Mouse (Mus musculus) MEL-GATA-1-ER (cell line): ENCODE data around the gene Rmnd1.

Experiments
- DNase-seq: peaks from one replicate; pipeline ENCODE4 v3.0.0-alpha.2; 2012; ENCODE audit warnings: low read depth; ENCODE audit errors: extremely low read depth

Gene Rmnd1

DNA sequence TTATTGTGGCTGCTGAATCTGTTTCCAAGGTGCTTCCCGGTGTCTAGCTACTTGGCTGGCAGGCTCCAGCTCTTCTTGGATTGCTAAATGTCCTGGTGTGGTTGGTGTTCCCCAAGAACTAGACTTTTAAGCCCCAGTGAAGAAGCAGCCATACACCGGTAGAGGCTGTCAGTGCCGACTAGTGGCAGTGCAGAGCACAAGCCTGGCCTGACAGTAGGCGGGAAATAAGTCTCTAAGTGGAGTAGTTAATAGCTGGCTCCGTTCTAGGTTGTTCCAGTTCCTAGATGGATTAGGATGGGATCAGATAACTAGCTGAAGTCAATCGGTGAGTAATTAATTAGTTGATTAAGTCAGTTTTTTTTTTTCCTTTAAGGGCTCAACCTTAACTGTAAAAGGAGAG lies 40.3 kb downstream of the Rmnd1 start:
- no peak for DNase-seq

- DNase-seq, result no peak
These were observed 41.1 kb downstream of the Rmnd1 start for GRCm38 (mm10) chr10:4391076-4391475.

DNA sequence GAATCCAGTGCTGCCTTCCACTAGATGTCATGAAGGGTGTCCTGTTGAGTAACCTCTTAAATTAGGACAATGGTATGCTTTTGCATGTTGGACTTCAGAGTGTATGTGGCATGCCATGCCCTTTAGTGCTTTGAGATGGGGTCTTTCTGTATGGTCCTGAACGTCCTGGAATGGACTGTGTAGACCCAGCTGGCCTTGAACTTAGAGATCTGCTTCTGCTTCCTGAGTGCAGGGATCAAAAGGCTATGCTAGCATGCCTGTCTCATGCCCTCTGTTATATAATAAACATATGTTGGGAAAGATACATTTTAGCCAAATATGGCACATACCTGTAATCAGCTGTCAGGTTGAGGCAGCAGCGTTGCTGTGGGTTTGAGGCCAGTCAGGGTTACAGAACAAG lies 41.6 kb downstream of the Rmnd1 start:
- DNase-seq, result no peak

DNA sequence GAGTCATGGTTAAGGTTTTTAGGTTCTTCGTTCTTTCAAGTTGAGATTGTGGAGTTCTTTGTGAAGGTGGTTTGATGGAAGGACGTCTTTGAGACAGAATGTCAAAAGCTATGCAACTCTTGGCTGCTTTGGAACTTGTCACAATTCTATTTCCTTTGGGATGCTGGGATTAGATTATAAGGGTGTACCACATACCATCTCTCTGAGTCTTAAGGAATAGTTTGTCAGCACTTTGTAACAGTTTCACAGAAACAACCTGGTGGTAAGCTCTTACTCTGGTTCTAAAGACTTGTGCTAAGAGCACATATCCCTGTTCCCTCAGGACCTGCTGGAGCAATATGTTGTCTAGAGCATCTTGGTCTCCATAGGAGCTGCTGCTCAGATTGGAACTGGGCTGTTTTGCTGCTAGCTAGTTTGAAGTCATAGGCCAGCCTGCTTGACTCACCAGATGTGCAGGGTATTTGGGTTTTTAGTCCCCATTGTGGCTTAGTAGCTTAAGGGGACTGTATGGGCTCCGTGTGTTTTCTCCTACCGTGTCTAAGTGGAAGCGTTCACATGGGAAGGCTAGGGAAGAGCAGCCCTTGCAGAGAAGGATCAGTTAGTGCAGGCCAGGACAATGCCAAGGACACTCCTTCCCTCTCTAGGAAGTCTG lies 42.6 kb downstream of the Rmnd1 start:
- DNase-seq, result no peak

- DNase-seq, result no peak
These were observed 43.2 kb downstream of the Rmnd1 start for GRCm38 (mm10) chr10:4389036-4389435.

- no peak for DNase-seq
These were observed 43.8 kb downstream of the Rmnd1 start for GRCm38 (mm10) chr10:4388384-4388745.

GRCm38 (mm10) chr10:4387701-4388383 lies 44.3 kb downstream of the Rmnd1 start, which contains the start of gene Zbtb2:
Zbtb2 (minus strand) TSS chr10:4388108.
- no peak for DNase-seq

DNA sequence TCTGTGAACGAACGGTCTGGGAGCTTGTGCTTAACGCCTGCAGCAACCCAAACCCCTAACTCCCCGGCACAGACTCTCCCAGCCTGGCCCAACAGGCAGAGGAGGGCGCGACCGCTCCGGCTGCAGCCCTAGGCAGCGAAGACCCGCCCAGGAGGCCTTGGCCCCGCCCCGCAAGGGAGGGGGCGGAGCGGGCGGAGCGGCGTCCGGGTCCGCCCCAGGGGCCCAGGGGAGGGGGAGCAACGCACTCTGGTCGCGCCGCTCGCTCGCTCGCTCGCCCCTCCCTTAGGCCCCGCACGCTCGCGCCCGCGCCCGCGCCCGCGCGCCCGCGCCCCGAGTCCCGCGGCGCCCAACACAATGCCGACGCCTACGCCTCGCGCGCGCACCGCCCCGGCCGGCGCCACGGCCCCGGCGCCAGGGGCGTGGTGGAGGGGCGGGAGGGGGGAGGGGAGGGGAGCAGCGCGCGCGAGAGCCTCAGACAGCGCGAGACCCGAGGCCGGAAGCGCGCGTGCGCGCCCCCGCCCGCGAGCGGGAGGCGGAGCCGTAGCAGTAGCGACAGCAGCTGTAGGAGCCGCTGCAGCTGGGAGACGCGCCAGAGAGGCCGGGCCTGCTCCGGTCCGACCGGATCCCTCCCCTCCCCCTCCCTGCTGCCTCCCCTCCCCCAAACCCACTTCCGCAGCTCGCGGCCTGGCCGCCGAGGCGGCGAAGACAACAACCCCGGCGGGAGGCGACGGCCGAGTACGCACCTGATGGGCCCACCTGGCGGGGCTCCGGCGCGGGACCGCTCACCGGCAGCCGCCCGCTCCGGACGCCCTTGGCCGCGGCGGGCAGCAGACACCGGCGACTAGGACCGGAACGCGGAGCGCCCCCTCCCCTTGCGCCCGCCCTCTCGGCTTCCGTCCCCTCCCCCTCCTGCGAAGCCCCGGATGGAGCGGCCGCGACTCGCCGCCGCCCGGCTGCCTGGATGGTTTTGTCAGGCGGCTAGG lies 45.3 kb downstream of the Rmnd1 start:
- DNase-seq, result peak; percentile 68

DNA sequence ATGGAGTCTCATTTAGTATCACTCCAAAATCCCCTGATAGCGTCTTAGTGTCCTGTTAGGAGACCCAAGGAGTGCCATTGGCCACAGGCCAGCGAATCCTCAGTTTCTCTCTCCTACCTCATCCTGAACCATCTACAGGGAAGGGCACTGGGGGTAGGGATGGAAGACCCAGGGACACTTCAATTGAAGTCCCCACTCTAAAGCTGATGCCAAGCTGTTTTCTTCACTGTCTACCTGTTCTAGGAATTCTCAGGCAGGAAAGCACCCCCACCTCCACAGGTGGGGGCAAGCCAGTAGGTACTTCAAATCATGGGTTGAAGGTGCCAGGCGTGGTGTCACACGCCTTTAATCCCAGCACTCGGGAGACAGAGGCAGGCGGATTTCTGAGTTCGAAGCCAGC lies 47.9 kb downstream of the Rmnd1 start:
- DNase-seq, result no peak

GRCm38 (mm10) chr10:4380748-4381147 lies 51.4 kb downstream of the Rmnd1 start:
- no peak for DNase-seq

DNA sequence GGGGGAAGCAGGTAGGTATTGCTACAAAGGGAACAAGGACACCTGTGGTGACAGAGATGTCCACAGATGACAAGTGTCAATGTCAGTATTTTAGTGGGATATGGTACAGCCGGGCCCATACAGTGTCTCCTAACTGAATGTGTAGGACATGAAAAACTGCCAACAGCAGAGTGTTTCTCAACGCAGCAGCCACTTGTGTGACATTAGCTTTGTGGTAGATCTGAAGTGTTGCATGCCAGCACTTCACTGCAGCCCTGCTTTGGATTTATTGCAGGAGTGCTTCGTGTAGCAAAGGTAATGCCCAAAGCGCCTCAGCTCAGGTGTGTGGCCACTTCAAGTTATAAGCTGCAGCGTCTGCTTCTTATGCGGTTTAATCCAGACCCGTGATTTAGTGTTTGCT lies 55.3 kb downstream of the Rmnd1 start:
- DNase-seq, result no peak

DNA sequence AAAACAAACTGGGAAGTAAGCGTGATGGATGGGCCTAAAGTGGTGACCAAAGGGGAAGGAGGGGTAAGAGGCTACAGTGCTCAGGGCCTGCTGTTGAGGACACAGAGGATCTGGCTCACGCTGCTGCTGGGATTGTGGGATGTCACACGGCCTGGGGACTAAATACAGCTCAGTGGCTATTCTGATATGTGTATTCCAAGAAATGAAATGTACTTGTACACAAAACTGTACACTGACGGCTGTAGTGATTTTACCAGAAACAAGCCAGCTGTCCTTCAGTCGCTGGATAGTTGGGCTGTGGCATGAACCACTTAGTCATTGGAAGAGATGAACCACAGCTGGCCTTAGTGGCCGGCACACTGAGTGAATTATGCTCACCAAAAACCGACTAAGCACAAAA lies 55.7 kb downstream of the Rmnd1 start:
- no peak for DNase-seq

DNA sequence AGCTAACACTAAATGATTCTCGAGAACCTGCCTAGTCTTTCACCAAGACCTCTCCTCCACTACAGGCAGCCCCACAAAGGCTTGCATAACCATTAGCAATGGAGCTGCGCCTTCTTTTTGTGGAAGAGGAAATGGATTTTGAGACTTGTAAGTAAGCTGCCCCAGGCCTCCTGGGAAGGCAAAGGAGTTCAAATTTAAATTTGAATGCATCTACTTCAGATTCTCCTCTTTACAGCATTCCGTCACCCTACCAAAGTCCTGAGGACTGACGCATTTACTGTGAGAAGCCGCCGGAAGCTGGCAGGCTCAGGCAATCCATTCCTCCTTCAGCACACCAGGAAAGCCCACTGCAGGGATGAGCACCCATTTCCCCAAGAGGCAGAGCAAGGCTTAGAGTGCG lies 56.9 kb downstream of the Rmnd1 start:
- DNase-seq, result no peak

- no peak for DNase-seq
These were observed 57.5 kb downstream of the Rmnd1 start for GRCm38 (mm10) chr10:4374734-4375133.

- DNase-seq, result no peak
These were observed 57.9 kb downstream of the Rmnd1 start for GRCm38 (mm10) chr10:4374239-4374638.

DNA sequence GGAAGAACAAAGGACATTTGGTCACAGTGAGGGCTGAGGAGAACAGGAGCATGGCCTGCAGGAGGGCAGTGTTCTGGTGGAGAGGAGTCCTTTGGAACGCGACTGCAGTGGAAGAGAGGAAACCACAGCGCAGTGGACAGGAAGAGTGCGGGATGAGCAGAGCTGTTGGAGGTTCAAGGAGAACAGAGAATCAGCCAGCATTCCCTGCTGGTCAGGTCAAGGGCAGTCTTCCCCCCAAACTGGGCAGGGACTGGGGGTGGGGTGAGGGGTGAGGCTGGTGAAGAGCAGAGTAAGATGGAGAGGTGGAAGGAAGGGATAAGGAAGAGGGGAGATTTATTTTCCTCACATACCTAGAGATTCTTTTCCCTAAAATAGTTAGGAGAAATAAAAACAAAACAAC lies 58.6 kb downstream of the Rmnd1 start:
- no peak for DNase-seq

DNA sequence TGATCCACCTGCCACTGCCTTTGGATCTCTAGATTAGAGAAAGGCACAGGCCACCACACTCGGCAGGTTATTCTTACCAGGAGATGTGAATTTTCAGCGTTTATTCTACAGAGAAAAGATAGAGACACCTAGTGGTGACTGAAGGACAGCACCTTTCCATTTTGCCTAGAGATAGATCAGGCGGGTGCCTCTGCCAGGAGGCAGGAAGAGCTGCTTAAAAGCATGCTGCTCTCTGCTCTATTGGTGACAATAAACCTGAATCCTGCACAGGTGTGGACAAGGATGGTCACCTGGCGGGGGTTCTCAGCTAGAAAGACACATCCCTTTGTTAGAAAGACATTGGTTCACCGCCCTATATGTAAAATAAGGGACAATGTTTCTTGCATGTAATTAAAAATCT lies 60.2 kb downstream of the Rmnd1 start:
- DNase-seq, result no peak

DNA sequence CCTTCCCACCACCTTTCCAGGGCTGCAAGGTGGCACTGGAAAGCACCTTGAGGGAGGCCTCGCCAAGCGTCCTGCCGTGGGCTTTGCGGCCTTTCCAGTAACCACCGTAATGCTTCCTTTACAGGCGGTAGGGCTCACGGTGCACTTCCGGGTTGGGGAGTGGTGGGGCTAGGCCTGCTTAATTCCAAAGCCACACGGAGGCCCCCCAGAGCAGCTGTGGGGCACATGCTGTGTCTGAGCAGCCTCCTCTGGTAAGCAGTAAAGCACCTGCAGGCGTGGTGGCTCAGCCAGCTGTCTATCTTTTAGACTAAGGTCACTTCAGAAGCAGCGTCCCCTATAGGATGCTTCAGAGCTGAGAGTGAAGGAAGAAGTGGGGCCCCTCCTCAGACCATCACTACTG lies 62.1 kb downstream of the Rmnd1 start:
- DNase-seq, result no peak

GRCm38 (mm10) chr10:4364618-4365017 lies 67.6 kb downstream of the Rmnd1 start:
- DNase-seq, result no peak

- DNase-seq, result no peak
These were observed 74.8 kb downstream of the Rmnd1 start for GRCm38 (mm10) chr10:4357435-4357834.

DNA sequence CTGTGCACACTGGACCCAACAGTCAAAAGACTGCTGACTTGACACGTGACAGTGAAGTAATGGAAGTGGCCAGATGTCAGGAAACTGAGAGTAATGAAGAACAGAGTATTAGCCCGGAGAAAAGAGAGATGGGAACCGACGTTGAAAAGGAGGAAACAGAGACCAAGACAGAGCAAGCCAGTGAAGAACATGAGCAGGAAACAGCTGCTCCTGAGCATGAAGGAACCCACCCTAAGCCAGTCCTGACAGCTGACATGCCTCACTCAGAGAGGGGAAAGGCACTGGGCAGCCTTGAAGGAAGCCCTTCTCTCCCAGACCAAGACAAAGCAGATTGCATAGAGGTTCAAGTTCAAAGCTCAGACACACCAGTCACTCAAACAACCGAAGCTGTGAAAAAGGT lies 75.5 kb downstream of the Rmnd1 start:
- DNase-seq, result no peak

DNA sequence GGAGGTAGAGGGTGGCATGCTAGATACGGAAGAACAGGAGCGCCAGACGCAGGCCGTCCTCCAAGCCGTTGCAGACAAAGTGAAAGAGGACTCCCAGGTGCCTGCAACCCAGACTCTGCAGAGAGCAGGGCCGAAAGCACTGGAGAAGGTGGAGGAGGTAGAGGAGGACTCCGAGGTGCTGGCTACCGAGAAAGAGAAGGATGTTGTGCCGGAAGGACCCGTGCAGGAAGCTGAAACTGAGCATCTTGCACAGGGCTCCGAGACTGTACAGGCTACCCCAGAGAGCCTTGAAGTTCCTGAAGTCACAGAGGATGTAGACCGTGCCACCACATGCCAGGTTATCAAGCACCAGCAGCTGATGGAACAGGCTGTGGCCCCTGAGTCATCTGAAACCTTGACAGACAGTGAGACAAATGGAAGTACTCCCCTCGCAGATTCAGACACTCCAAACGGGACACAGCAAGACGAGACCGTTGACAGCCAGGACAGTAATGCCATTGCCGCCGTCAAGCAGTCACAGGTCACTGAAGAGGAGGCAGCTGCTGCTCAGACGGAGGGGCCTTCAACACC lies 76.2 kb downstream of the Rmnd1 start:
- DNase-seq, result no peak
